13 mouse cellular contexts compared by ENCODE assay signal in the genomic region with DNA sequence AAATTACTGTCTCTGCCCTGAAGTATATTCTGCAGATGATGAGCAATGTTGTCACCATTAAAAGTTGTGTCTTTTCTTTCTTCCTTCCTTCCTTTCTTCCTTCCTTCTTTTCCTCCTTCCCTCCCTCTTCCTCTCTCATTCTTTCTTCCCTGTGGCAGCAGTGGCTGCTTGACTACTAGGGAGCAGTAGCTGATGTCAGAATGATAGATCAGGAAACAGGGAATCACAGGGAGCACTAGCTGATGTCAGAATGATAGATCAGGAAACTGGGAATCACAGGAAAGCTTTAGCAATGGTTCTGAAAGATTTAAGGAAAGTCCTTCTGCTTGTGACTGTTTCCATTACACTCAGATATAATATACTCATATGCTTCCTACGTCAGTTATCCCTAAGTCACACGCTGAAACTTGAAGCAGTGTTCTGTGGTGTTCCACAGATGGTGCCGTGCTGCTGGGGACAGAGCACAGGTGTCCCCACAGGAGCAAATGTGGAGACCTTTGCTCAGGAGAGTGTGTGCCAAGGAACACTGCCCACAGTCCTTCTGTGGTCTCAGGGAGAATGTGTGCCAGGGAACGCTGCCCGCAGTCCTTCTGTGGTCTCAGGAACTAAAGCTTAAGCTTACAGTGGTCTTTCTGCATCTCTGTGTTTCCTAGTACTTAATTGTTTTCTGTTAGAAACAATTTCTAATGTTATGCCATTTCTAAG. TPM values are rescaled to one million over a fixed set of nuclear protein-coding genes. Genes with fewer than 3 reads are reported as not detected.
DNase-seq lines count a peak whose midpoint lies in the region; ATAC-seq and TF ChIP-seq lines count a peak whose summit lies in the region.
"Had no signal": no experiment of that assay in that cellular context is flagged by ENCODE, and none has a peak within 500 bp of the region (broad histone marks: within the 10 kb centered on the region; RNA-seq: fewer than 3 reads in every experiment).

No protein-coding gene starts in this region.

- no peak overlapping the region for H3K4me3 ChIP-seq in layer of hippocampus, adult 2 months
- H3K4me3 ChIP-seq: megakaryocyte, embryonic 14.5 days; stomach, embryonic 15.5 days had no signal

- peak overlapping the region; percentile 53; the same call in 1 of the 2 replicates for H3K27ac ChIP-seq in layer of hippocampus, adult 2 months
- H3K27ac ChIP-seq: kidney, postnatal 0 days; stomach, embryonic 15.5 days had no signal

- ATAC-seq in frontal cortex, adult (ENCODE audit: low TSS enrichment) = peak; percentile 66

- DNase-seq in frontal cortex, postnatal 10 days (ENCODE audit: low spot score in 2 of 2) = no peak
- DNase-seq in layer of hippocampus, adult 2 months (ENCODE audit: low spot score in 2 of 2) = no peak
- DNase-seq in layer of hippocampus, adult 11-12 months (ENCODE audit: low spot score) = no peak
- DNase-seq in brain, adult 2 months (ENCODE audit: low read depth, low spot score) = peak; percentile 76
- DNase-seq in cerebellum, postnatal 25 days = peak; percentile 27 to 48
- no peak for DNase-seq in embryo, embryonic 10 days (ENCODE audit: low spot score)
- DNase-seq: adrenal gland, postnatal 36 days; heart, postnatal 14 days; lung, postnatal 14 days had no signal

- TF ChIP-seq CTCF in layer of hippocampus, adult 2 months (conservative IDR thresholded peaks at IDR 0.05) = no peak

RNA-seq across cellular contexts. Expression of a gene that starts 8.3 kb away (rescaled TPM):
- 10 to 100 TPM; 19.1 to 20.2 TPM for total RNA-seq in layer of hippocampus, adult 2 months (2021)

RNA-seq across cellular contexts. Expression of a gene that starts 23.1 kb away (rescaled TPM):
- 10 to 100 TPM; 44.3 to 45.2 TPM for total RNA-seq in layer of hippocampus, adult 2 months (2021)

RNA-seq across cellular contexts. Expression of a gene that starts 55.0 kb away (rescaled TPM):
- total RNA-seq in layer of hippocampus, adult 2 months (2021) = 1 to 10 TPM; 6.6 to 7.6 TPM

RNA-seq across cellular contexts. Expression of a gene that starts 55.0 kb away (rescaled TPM):
- 10 to 100 TPM; 13.6 to 19.4 TPM for total RNA-seq in layer of hippocampus, adult 2 months (2021)

Comparison
In these comparisons a context has a peak if more than half of its experiments do, and no peak if none do; other contexts are left out.
1. DNase-seq: peak in brain, adult 2 months (single experiment) and cerebellum, postnatal 25 days (2 of 2); none in frontal cortex, postnatal 10 days (0 of 2), layer of hippocampus, adult 2 months (0 of 2), layer of hippocampus, adult 11-12 months (single experiment) and embryo, embryonic 10 days (single experiment).